In genomic region chr4:138219331-138219730, GRCm38 (mm10) we compare ENCODE assay signal across 17 mouse cellular contexts. TPM values are rescaled to one million over a fixed set of nuclear protein-coding genes. Genes with fewer than 3 reads are reported as not detected.
DNase-seq lines count a peak whose midpoint lies in the region; ATAC-seq and TF ChIP-seq lines count a peak whose summit lies in the region.
"Had no signal": no experiment of that assay in that cellular context is flagged by ENCODE, and none has a peak within 500 bp of the region (broad histone marks: within the 10 kb centered on the region; RNA-seq: fewer than 3 reads in every experiment).

No protein-coding gene starts in this region.

- 92% methylated on average over 5 of the region's 5 CpGs for WGBS in hindbrain, embryonic 12.5 days
- 92% methylated on average over 5 of the region's 5 CpGs for WGBS in hindbrain, postnatal 0 days
- WGBS in liver, embryonic 12.5 days (ENCODE audit: insufficient replicate concordance) = 73% methylated on average over 5 of the region's 5 CpGs

- TF ChIP-seq POLR2A in CH12.LX (IDR thresholded peaks at IDR 0.05; ENCODE audit: low read depth, low read length) = no peak

- no peak for TF ChIP-seq RAD21 in CH12.LX (IDR thresholded peaks at IDR 0.05; ENCODE audit: low read depth, low read length)

- no peak for ATAC-seq in hindbrain, embryonic 12.5 days (ENCODE audit: low FRiP score)
- no peak for ATAC-seq in hindbrain, postnatal 0 days
- no peak for ATAC-seq in G1E (ENCODE audit: extremely low read depth, insufficient number of reproducible peaks, low FRiP score, poor library complexity, severe bottlenecking)
- no peak for ATAC-seq in liver, embryonic 12.5 days
- no peak for ATAC-seq in frontal cortex, adult (ENCODE audit: low TSS enrichment)
- ATAC-seq: forebrain, embryonic 15.5 days; midbrain, embryonic 16.5 days had no signal

- no peak overlapping the region; the same call in 1 of the 2 replicates for H3K4me2 ChIP-seq in hindbrain, embryonic 12.5 days (replicated peaks)
- H3K4me2 ChIP-seq in hindbrain, postnatal 0 days (ENCODE audit: low read depth, low read length) = no peak overlapping the region
- H3K4me2 ChIP-seq in CH12.LX (ENCODE audit: insufficient read depth, low read depth, poor library complexity, severe bottlenecking) = peak overlapping the region; percentile 85
- peak overlapping the region; percentile 84 for H3K4me2 ChIP-seq in liver, embryonic 12.5 days
- H3K4me2 ChIP-seq: stomach, embryonic 15.5 days had no signal

- in situ Hi-C loops in CH12.LX (cut with MboI; ENCODE audit: low pct_ligation_motif_present, low pct_unique_long_range_greater_than_20kb, low sequenced_read_pairs) = no loop called here

- H3K79me2 ChIP-seq in CH12.LX (replicated peaks; ENCODE audit: control insufficient read depth, extremely low read depth, insufficient read depth, poor library complexity, severe bottlenecking) = peaks cover 51% of the 10 kb centered on the region

- dilution Hi-C loops in CH12.LX (cut with MboI; ENCODE audit: extremely low pct_ligation_motif_present, extremely low pct_unique_long_range_greater_than_20kb, low sequenced_read_pairs) = no loop called here

- no peaks in the 10 kb centered on the region for H3K27me3 ChIP-seq in hindbrain, embryonic 12.5 days
- H3K27me3 ChIP-seq in hindbrain, postnatal 0 days (ENCODE audit: insufficient read depth, low read length) = no peaks in the 10 kb centered on the region
- H3K27me3 ChIP-seq in CH12.LX (replicated peaks) (no peaks in the 10 kb centered on the region), G1E (ENCODE audit: insufficient read depth, low read length) (no peaks in the 10 kb centered on the region)
- no peaks in the 10 kb centered on the region for H3K27me3 ChIP-seq in liver, embryonic 12.5 days (replicated peaks)
- H3K27me3 ChIP-seq: forebrain, embryonic 15.5 days; stomach, embryonic 15.5 days had no signal

- DNase-seq in hindbrain, postnatal 0 days (ENCODE audit: low spot score) = no peak
- DNase-seq in CH12.LX (ENCODE audit: extremely low read depth) (no peak), G1E (ENCODE audit: low spot score) (peak; percentile 38)
- DNase-seq in thymus, postnatal 36 days = no peak
- DNase-seq: adrenal gland, postnatal 10 days; cerebellum, adult 11 months; embryo, embryonic 11 days; gastrocnemius, postnatal 36 days; heart, postnatal 10 days; kidney, adult 8-10 months; lung, postnatal 14 days had no signal

- no peak for TF ChIP-seq CTCF in hindbrain, postnatal 0 days (IDR thresholded peaks at IDR 0.05; ENCODE audit: low read depth)
- TF ChIP-seq CTCF in CH12.LX (conservative IDR thresholded peaks at IDR 0.05 in 1 of 2, IDR thresholded peaks at IDR 0.05 in 1 of 2; ENCODE audit: low read depth in 2 of 2, low read length in 2 of 2) (no peak), G1E (IDR thresholded peaks at IDR 0.05; ENCODE audit: low read depth, low read length) (no peak)

- H3K4me1 ChIP-seq in hindbrain, embryonic 12.5 days = peaks cover 33% of the 10 kb centered on the region
- H3K4me1 ChIP-seq in hindbrain, postnatal 0 days (ENCODE audit: insufficient read depth, low read length) = peaks cover 11% of the 10 kb centered on the region
- peaks cover 7 to 46% of the 10 kb centered on the region in 2 experiments for H3K4me1 ChIP-seq in CH12.LX (ENCODE audit: control insufficient read depth in 1 of 2, insufficient read depth in 2 of 2)
- peaks cover 47% of the 10 kb centered on the region for H3K4me1 ChIP-seq in G1E (ENCODE audit: insufficient read depth, low read depth, low read length)
- peaks cover 54% of the 10 kb centered on the region for H3K4me1 ChIP-seq in liver, embryonic 12.5 days

- no peaks in the 10 kb centered on the region for H3K9me3 ChIP-seq in hindbrain, embryonic 12.5 days (replicated peaks)
- H3K9me3 ChIP-seq in hindbrain, postnatal 0 days (ENCODE audit: low read length) = no peaks in the 10 kb centered on the region
- H3K9me3 ChIP-seq in CH12.LX (replicated peaks; ENCODE audit: low read length) = no peaks in the 10 kb centered on the region
- no peaks in the 10 kb centered on the region for H3K9me3 ChIP-seq in G1E (replicated peaks)
- no peaks in the 10 kb centered on the region for H3K9me3 ChIP-seq in liver, embryonic 12.5 days (replicated peaks)
- H3K9me3 ChIP-seq: forebrain, embryonic 15.5 days; stomach, embryonic 15.5 days had no signal

- H3K4me3 ChIP-seq in hindbrain, embryonic 12.5 days = no peak overlapping the region
- H3K4me3 ChIP-seq in hindbrain, postnatal 0 days (ENCODE audit: low read length) = no peak overlapping the region
- H3K4me3 ChIP-seq in CH12.LX (replicated peaks in 1 of 3; ENCODE audit: low read depth in 2 of 3, low read length in 2 of 3, poor library complexity in 1 of 3) = peak overlapping the region in 2 of 3 experiments; percentile 14 to 28
- H3K4me3 ChIP-seq in G1E (ENCODE audit: low read depth, low read length) = peak overlapping the region; percentile 59; the same call in 1 of the 2 replicates
- peak overlapping the region; percentile 88 for H3K4me3 ChIP-seq in liver, embryonic 12.5 days
- H3K4me3 ChIP-seq: forebrain, embryonic 15.5 days; stomach, embryonic 15.5 days had no signal

- H3K27ac ChIP-seq in hindbrain, embryonic 12.5 days = no peak overlapping the region
- no peak overlapping the region for H3K27ac ChIP-seq in hindbrain, postnatal 0 days
- H3K27ac ChIP-seq in CH12.LX (ENCODE audit: insufficient read depth, low read depth) = no peak overlapping the region
- peak overlapping the region; percentile 98 for H3K27ac ChIP-seq in liver, embryonic 12.5 days
- H3K27ac ChIP-seq: forebrain, embryonic 15.5 days; stomach, embryonic 15.5 days had no signal

- H3K9ac ChIP-seq in hindbrain, embryonic 12.5 days = peak overlapping the region; percentile 35; the same call in 1 of the 2 replicates
- H3K9ac ChIP-seq in hindbrain, postnatal 0 days (replicated peaks; ENCODE audit: low read length) = no peak overlapping the region
- H3K9ac ChIP-seq in CH12.LX (ENCODE audit: insufficient read depth, low read depth) = peak overlapping the region; percentile 75; the same call in 1 of the 2 replicates
- peak overlapping the region; percentile 98 for H3K9ac ChIP-seq in liver, embryonic 12.5 days
- H3K9ac ChIP-seq: forebrain, embryonic 15.5 days; stomach, embryonic 15.5 days had no signal

- no peak for TF ChIP-seq EP300 in CH12.LX (IDR thresholded peaks at IDR 0.05; ENCODE audit: low read length)

- H3K36me3 ChIP-seq in hindbrain, embryonic 12.5 days = peaks cover 34% of the 10 kb centered on the region
- peaks cover 26% of the 10 kb centered on the region for H3K36me3 ChIP-seq in hindbrain, postnatal 0 days (ENCODE audit: insufficient read depth, low read length)
- H3K36me3 ChIP-seq in CH12.LX (replicated peaks in 1 of 2; ENCODE audit: control insufficient read depth in 1 of 2, insufficient read depth in 1 of 2, low read length in 1 of 2) = peaks cover 24 to 43% of the 10 kb centered on the region in 2 experiments
- peaks cover 55% of the 10 kb centered on the region for H3K36me3 ChIP-seq in G1E (replicated peaks)
- peaks cover 52% of the 10 kb centered on the region for H3K36me3 ChIP-seq in liver, embryonic 12.5 days

TF ChIP-seq in CH12.LX, 34 proteins besides CTCF, POLR2A, EP300 and RAD21:
- TF ChIP-seq NELFE (IDR thresholded peaks at IDR 0.05; ENCODE audit: low read depth, low read length) (no peak), BHLHE40 (IDR thresholded peaks at IDR 0.05; ENCODE audit: low read depth, low read length) (no peak), PAX5 (IDR thresholded peaks at IDR 0.05; ENCODE audit: low read length) (no peak), USF1 (IDR thresholded peaks at IDR 0.05; ENCODE audit: low read depth, low read length) (no peak), KAT2A (IDR thresholded peaks at IDR 0.05; ENCODE audit: insufficient replicate concordance, low read length) (no peak), UBTF (IDR thresholded peaks at IDR 0.05; ENCODE audit: low read depth, low read length) (no peak), SIN3A (IDR thresholded peaks at IDR 0.05; ENCODE audit: low read length) (no peak), POLR2AphosphoS2 (IDR thresholded peaks at IDR 0.05; ENCODE audit: low read depth, low read length) (no peak)
TF ChIP-seq in CH12.LX: peak in this region for 0.

RNA-seq across cellular contexts. Expression of gene Hp1bp3, which starts 3.2 kb away (rescaled TPM):
- 202 and 220 TPM in 2 replicates for polyA plus RNA-seq in hindbrain, embryonic 12.5 days (2016; fragmentation: Nextera tagmentation; extraction: Ambion mirVana)
- total RNA-seq in hindbrain, postnatal 0 days (2014; rRNA removed) = 119 and 140 TPM in 2 replicates
- 174 and 186 TPM in 2 replicates for polyA plus RNA-seq in hindbrain, postnatal 0 days (2015; fragmentation: Nextera tagmentation; extraction: Ambion mirVana)
- 61.9 and 67.7 TPM in 2 replicates for total RNA-seq in CH12.LX (2012; rRNA removed)
- total RNA-seq in CH12.LX (2014; rRNA removed) = 66.9 and 73.7 TPM in 2 replicates
- polyA plus RNA-seq in CH12.LX (2012; ENCODE audit: insufficient read length, low read depth) = 78.2 and 84.2 TPM in 2 replicates
- total RNA-seq in G1E (2014; fragmentation: Nextera tagmentation) = 179 and 216 TPM in 2 replicates
- total RNA-seq in G1E (2017) = 118 and 127 TPM in 2 replicates
- polyA plus RNA-seq in G1E (2012) = 41.6 TPM in 2 replicates
- polyA plus RNA-seq in liver, embryonic 12.5 days (2016; fragmentation: Nextera tagmentation; extraction: Ambion mirVana) = 48.2 and 50.1 TPM in 2 replicates

RNA-seq across cellular contexts. Expression of gene Sh2d5, which starts 30.9 kb away (rescaled TPM):
- 5.3 and 5.4 TPM in 2 replicates for polyA plus RNA-seq in hindbrain, embryonic 12.5 days (2016; fragmentation: Nextera tagmentation; extraction: Ambion mirVana)
- 25.4 and 45.8 TPM in 2 replicates for total RNA-seq in hindbrain, postnatal 0 days (2014; rRNA removed)
- 13.4 and 14.7 TPM in 2 replicates for polyA plus RNA-seq in hindbrain, postnatal 0 days (2015; fragmentation: Nextera tagmentation; extraction: Ambion mirVana)
- total RNA-seq in CH12.LX (2012; rRNA removed) (0.68 and 1.1 TPM in 2 replicates), CH12.LX (2014; rRNA removed) (0.24 and 0.28 TPM in 2 replicates), G1E (2014; fragmentation: Nextera tagmentation) (0.68 and 2.0 TPM in 2 replicates), G1E (2017) (0.55 and 0.99 TPM in 2 replicates)
- polyA plus RNA-seq in CH12.LX (2012; ENCODE audit: insufficient read length, low read depth) (0.57 and 0.83 TPM in 2 replicates), G1E (2012) (0.61 and 0.81 TPM in 2 replicates)
- polyA plus RNA-seq in liver, embryonic 12.5 days (2016; fragmentation: Nextera tagmentation; extraction: Ambion mirVana) = 0.61 and 0.87 TPM in 2 replicates

RNA-seq across cellular contexts. Expression of gene Kif17, which starts 30.9 kb away (rescaled TPM):
- 1.4 and 1.5 TPM in 2 replicates for polyA plus RNA-seq in hindbrain, embryonic 12.5 days (2016; fragmentation: Nextera tagmentation; extraction: Ambion mirVana)
- 4.1 and 6.0 TPM in 2 replicates for total RNA-seq in hindbrain, postnatal 0 days (2014; rRNA removed)
- 5.1 and 5.3 TPM in 2 replicates for polyA plus RNA-seq in hindbrain, postnatal 0 days (2015; fragmentation: Nextera tagmentation; extraction: Ambion mirVana)
- total RNA-seq in CH12.LX (2012; rRNA removed) (0.08 and 0.17 TPM in 2 replicates), CH12.LX (2014; rRNA removed) (0.55 and 0.59 TPM in 2 replicates), G1E (2014; fragmentation: Nextera tagmentation) (not detected in 2 replicates), G1E (2017) (0.16 TPM in 1 of 2 replicates, not detected in the other)
- polyA plus RNA-seq in CH12.LX (2012; ENCODE audit: insufficient read length, low read depth) (1.5 and 1.8 TPM in 2 replicates), G1E (2012) (0.13 and 0.16 TPM in 2 replicates)
- polyA plus RNA-seq in liver, embryonic 12.5 days (2016; fragmentation: Nextera tagmentation; extraction: Ambion mirVana) = 0.26 and 0.37 TPM in 2 replicates
- total RNA-seq: gastrocnemius, postnatal 36 days had no signal

Comparison
In these comparisons a context has a peak if more than half of its experiments do, and no peak if none do; other contexts are left out.
1. H3K4me2 ChIP-seq: peak in CH12.LX (single experiment) and liver, embryonic 12.5 days (single experiment); none in hindbrain, embryonic 12.5 days (single experiment) and hindbrain, postnatal 0 days (single experiment).
2. H3K4me3 ChIP-seq: peak in CH12.LX (2 of 3), G1E (single experiment) and liver, embryonic 12.5 days (single experiment); none in hindbrain, embryonic 12.5 days (single experiment) and hindbrain, postnatal 0 days (single experiment).